Mouse (Mus musculus): ENCODE measurements around the gene Ndufb8.

DNA sequence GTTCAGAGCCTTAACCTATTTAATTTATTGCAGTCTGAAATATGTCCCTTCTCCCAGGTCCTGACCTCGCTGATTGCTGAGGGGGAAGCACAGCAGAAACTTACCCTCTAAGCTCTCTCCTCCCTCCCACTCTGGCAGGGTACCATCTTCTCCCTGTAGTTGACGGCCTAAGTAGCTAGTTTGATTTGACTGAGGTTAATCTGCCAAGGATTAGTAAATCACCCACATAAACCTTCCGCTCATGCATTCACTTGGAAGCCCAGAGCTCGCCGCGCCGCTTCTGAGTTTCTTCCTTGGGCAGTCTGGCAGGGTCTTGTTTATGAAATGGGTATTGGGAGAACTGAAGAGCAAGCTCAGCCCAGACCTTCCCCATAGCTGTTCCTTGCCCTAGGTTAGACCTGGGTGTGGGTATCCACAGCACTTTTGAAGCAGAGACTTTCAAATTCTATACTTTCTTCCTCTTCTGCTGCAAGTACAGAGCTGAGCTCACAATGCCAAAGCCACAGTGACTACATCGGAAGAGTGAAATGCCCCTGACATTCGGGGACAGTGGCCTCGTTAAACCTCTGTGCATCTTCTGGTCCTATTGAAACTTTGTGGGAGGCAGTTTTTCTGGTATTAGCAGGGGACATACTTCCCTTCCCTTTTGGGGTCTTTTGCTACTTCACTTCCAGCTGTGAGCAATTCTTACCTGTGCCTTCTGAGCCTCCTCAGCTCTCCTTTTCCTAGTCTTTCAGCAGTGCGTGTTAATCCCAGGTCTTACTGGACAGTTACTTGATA, 42.0 kb downstream of the Ndufb8 start:
- TF ChIP-seq CTCF (IDR thresholded peaks at IDR 0.05; ENCODE audit: low read depth) (no peak), EP300 (optimal IDR thresholded peaks at IDR 0.05) (no peak)
